Mouse (Mus musculus): ENCODE results near the gene Hyal2.

GRCm38 (mm10) chr9:107570016-107570415 is 2.3 kb downstream of the Hyal2 start:
- TF ChIP-seq CTCF (IDR thresholded peaks at IDR 0.05; ENCODE audit: control insufficient read depth, insufficient read depth, low read length) (no peak), POLR2A (IDR thresholded peaks at IDR 0.05; ENCODE audit: borderline replicate concordance, control insufficient read depth, low read depth, low read length) (no peak)
